Mouse (Mus musculus): ENCODE results near the gene Zfp951. TPM values are rescaled to one million over a fixed set of nuclear protein-coding genes. Genes with fewer than 3 reads are reported as not detected.
A peak's percentile ranks its signal among the peaks of the same experiment; 100 is the strongest.
"Not testable (repeated sequence)": the region's sequence is repeated elsewhere in the genome, so short reads cannot be mapped to it uniquely, and the experiment has no call there.

Zfp951 gene
- polyA plus RNA-seq (2015; fragmentation: Nextera tagmentation; extraction: Ambion mirVana), result 1.9 and 2.1 TPM in 2 replicates

DNA sequence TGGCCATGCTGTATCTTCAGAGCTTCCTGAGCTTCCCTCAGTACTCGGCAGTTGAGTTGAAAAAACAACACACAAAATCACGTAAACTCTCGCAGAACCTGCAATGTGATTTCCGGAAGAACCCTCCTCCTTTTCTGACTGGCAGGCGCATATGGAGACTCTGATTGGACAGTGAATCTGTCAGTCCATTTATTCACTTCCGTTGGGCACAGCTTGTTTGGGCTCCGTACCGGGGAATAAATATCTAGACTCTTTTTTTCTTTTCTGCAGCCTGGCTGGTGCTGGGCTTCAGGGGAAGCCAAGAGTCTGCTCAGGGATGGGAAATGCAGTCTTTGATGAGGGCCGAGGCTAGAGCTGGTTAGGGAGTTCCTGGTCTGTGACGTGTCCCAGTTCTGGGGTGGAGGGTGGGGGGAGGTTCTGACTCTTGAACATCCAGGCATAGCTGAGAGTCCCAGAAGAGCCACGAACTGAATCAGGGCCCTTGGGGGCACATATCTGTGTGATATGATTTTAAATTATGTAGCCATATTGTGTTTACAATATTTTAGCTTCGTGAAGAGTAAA, at the start of gene Zfp951:
TSS of gene Zfp951 (minus strand) at position 109 of the 564 bp plus-strand sequence.
- WGBS, result 27% methylated on average over 11 of the region's 12 CpGs
- H3K27me3 ChIP-seq (replicated peaks); H3K4me1 ChIP-seq; H3K36me3 ChIP-seq; H3K9ac ChIP-seq; H3K27ac ChIP-seq (replicated peaks): not testable (repeated sequence)
- peak; percentile 54 for ATAC-seq (ENCODE audit: extremely low read depth, insufficient number of reproducible peaks, low FRiP score, low TSS enrichment)
- Histone ChIP-seq H3K9me3 (peaks cover 17% of the 10 kb centered on the region; the same call in 1 of the 2 replicates), H3K4me2 (peak within 1 kb of the TSS; percentile 42), H3K4me3 (peak within 1 kb of the TSS; percentile 45)

- H3K4me2 ChIP-seq; H3K27ac ChIP-seq (replicated peaks); H3K9me3 ChIP-seq; H3K36me3 ChIP-seq; H3K27me3 ChIP-seq (replicated peaks); ATAC-seq (ENCODE audit: extremely low read depth, insufficient number of reproducible peaks, low FRiP score, low TSS enrichment); H3K4me3 ChIP-seq; H3K4me1 ChIP-seq; H3K9ac ChIP-seq: not testable (repeated sequence)
- 81% methylated on average over 5 of the region's 5 CpGs for WGBS
These were observed 46.7 kb upstream of the Zfp951 start for GRCm38 (mm10) chr5:104906556-104906955.

DNA sequence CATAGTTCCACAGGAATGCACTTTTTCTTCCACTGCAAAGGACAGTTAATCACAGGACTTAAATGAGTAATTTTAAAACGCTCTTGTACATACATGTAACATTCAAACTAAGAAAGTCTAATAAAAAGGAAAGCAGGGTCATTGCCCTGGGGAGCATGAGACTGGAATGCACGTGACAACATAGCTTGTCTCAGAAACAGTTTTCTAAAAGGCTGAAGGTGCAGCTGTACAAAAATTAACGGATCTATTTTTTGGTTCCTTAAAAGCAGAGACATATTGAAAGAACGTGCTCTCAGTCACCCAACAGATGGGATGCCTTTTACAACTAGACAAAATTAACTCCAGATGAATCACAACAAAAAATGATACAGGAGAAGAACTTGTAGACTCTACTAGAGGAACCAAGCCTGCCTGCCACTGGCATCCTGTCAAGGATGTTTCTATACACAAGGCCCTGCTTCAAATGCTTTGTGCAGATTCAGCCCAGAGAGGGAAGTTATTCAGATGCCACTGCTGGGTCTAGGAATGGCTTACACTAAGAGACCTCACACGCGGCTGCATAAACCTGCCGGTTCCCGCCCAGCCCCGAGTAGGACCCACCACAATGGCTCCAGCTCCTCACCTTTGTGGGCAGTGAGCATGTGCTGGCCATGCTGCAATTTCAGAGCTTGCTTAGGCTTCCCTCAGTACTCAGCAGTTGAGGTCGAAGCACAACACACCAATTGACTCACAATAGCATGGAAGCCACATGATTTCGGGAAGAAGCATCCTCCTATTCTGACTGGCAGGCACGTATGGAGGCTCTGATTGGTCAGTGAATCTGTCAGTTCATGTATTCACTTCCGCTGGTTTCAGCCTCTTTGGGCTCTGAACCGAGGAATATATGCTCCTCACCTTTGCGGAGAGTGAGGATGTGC, 567 bp downstream of the Zfp951 start:
- Histone ChIP-seq H3K4me2 (peak overlapping the region; percentile 42), H3K9me3 (peaks cover 24% of the 10 kb centered on the region), H3K4me3 (peak overlapping the region; percentile 45)
- not testable (repeated sequence) for H3K4me1 ChIP-seq; H3K36me3 ChIP-seq; H3K9ac ChIP-seq; H3K27me3 ChIP-seq (replicated peaks); ATAC-seq (ENCODE audit: extremely low read depth, insufficient number of reproducible peaks, low FRiP score, low TSS enrichment); H3K27ac ChIP-seq (replicated peaks)
- WGBS, result 38% methylated on average over 10 of the region's 15 CpGs

GRCm38 (mm10) chr5:104854546-104854945, 5.3 kb downstream of the Zfp951 start:
- H3K36me3 ChIP-seq; H3K9ac ChIP-seq; H3K4me2 ChIP-seq; H3K27me3 ChIP-seq (replicated peaks); H3K27ac ChIP-seq (replicated peaks); H3K4me3 ChIP-seq; H3K4me1 ChIP-seq; ATAC-seq (ENCODE audit: extremely low read depth, insufficient number of reproducible peaks, low FRiP score, low TSS enrichment): not testable (repeated sequence)
- WGBS, result 76% methylated on average over 3 of the region's 3 CpGs
- peaks cover 33% of the 10 kb centered on the region for H3K9me3 ChIP-seq

DNA sequence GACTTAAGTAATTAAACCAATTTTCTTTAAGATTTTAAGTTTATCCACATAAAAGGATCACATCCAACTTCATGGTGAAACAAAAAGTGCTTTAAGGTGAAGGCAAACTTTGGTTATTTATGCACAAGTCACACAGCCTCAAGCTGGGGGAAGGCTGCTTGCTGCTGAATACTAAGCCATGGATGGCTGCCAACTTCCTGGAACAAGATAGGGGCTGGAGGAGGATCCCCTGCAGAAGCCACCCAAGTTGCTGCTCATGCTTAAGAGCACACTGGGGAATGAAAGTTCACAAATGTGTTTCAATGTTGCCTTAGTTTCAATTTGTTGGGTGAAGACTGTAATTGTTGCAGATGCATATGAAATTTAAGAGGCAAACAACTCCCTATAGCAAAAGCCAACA, 26.5 kb downstream of the Zfp951 start:
- peaks cover 6% of the 10 kb centered on the region; the same call in 1 of the 2 replicates for H3K36me3 ChIP-seq
- ATAC-seq (ENCODE audit: extremely low read depth, insufficient number of reproducible peaks, low FRiP score, low TSS enrichment), result no peak
- no peaks in the 10 kb centered on the region for H3K4me1 ChIP-seq

DNA sequence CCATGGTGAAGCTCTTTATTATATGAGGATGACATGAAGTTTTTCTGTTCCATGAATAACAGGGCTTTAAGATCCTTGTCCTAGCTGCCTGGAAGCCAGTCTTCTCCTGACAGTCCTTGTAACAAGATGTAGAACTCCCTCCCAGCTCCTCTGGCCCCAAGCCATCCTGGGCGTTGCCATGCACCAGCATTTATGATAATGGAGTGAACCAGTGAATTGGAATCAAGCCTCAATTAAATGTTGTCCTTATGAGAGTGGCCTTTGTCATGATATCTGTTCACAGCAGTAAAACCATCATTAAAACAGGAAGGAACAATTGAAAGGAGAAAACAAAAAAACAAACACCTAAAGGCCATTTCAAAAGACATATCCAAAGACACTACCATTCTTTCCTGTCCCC, 30.3 kb downstream of the Zfp951 start:
- Histone ChIP-seq H3K27ac (replicated peaks) (no peak overlapping the region), H3K27me3 (replicated peaks) (no peaks in the 10 kb centered on the region), H3K4me2 (no peak overlapping the region), H3K36me3 (peaks cover 15% of the 10 kb centered on the region; the same call in 1 of the 2 replicates), H3K9me3 (peaks cover 65% of the 10 kb centered on the region), H3K4me1 (no peaks in the 10 kb centered on the region), H3K9ac (no peak overlapping the region), H3K4me3 (no peak overlapping the region)
- ATAC-seq (ENCODE audit: extremely low read depth, insufficient number of reproducible peaks, low FRiP score, low TSS enrichment), result no peak
- WGBS, result 61% methylated on average over 1 of the region's 1 CpGs

More for the DNA sequence above, 26.5 kb downstream of the Zfp951 start:
- no peak overlapping the region for H3K9ac ChIP-seq
- H3K4me3 ChIP-seq, result no peak overlapping the region
- no peak overlapping the region for H3K4me2 ChIP-seq
- H3K27ac ChIP-seq (replicated peaks), result no peak overlapping the region
- no peaks in the 10 kb centered on the region for H3K27me3 ChIP-seq (replicated peaks)
- H3K9me3 ChIP-seq, result peaks cover 56% of the 10 kb centered on the region

DNA sequence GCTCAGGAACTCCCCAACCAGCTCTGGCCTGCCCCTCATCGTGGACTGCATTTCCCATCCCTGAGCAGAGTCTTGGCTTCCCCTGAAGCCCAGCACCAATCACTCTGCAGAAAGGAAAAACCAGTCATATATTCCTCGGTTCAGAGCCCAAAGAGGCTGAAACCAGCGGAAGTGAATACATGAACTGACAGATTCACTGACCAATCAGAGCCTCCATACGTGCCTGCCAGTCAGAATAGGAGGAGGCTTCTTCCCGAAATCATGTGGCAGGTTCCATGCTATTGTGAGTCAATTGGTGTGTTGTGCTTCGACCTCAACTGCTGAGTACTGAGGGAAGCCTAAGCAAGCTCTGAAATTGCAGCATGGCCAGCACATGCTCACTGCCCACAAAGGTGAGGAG, 89.7 kb downstream of the Zfp951 start:
- H3K4me1 ChIP-seq; H3K9ac ChIP-seq; H3K36me3 ChIP-seq; H3K27ac ChIP-seq (replicated peaks); H3K4me2 ChIP-seq; H3K4me3 ChIP-seq; ATAC-seq (ENCODE audit: extremely low read depth, insufficient number of reproducible peaks, low FRiP score, low TSS enrichment); H3K27me3 ChIP-seq (replicated peaks): not testable (repeated sequence)
- peaks cover 42% of the 10 kb centered on the region for H3K9me3 ChIP-seq
- 67% methylated on average over 6 of the region's 6 CpGs for WGBS

Other genes with a start within 250 kb of the Zfp951 start
- 0.38 and 0.74 TPM in 2 replicates for gene Abcg3, start 122.6 kb upstream of the Zfp951 start, polyA plus RNA-seq (2015; fragmentation: Nextera tagmentation; extraction: Ambion mirVana)